Mouse (Mus musculus): ENCODE results near the gene Foxa2. TPM values are rescaled to one million over a fixed set of nuclear protein-coding genes. Genes with fewer than 3 reads are reported as not detected.

The Foxa2 gene
- polyA plus RNA-seq, 1 experiment from 2014 or later, result 8.3 TPM

DNA sequence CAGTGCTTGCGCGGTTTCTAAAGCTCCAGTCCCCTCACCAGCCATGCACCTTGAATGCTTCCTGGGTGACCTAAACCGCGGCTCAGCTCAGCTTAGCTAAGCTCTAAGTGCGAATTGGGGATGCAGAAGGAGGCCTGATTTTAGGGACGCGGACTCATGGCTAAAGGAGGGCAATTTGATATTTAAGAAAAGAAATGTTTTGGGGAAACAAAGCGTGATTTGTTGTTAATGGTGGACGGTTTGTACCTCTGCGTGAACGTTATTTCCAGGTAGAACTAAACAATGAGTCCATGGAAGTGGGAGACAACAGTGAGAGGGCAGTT lies 16.2 kb downstream of the Foxa2 start:
- no peaks in the 10 kb centered on the region for H3K4me1 ChIP-seq (ENCODE audit: control insufficient read depth, insufficient read depth, low read length)
- ATAC-seq (ENCODE audit: insufficient read depth, low FRiP score), result no peak
- H3K9me3 ChIP-seq (replicated peaks; ENCODE audit: control insufficient read depth, low read length), result no peaks in the 10 kb centered on the region

DNA sequence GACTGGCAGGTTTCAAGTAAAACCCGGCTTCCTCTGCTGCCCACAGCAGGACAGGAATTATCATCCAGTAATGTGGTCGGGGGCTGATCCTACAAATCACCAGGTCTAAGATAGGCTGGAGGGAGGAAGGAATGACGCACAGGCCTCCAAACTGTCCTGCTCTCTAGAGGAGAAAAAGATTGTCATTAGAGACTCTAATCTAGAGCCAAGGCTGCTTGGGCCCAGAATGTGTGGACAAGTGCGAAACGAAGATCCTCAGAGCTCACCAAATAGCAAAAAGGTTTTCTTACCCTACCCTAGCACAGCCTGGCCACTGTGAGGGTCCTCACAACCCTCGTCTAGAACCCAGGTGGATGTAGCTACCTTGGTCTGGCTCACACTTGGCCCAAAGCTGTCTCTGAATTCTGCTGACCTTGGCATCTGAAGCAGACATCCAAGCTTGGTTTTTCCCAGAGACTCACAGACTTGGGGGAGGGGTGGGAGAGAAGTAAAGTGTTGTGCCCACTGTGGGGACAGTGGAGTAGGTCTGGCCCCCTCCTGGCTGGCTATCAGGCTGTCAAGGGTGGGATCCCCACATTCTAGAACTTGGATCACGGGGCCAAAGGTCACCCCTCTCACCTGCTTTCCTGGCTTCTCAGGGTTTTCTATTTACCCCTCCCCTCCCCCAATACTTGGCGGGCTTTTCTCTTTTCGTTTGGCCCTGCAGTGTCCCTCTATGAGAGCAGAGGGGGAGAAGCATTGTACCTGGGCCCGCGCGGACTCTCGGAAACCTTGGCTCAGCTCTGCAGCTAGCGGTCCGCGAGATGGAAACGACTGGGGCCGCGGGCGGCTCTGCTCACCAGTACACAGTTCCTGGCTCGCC lies 16.8 kb downstream of the Foxa2 start:
- no peak overlapping the region for H3K27ac ChIP-seq (ENCODE audit: low read length)
- H3K4me3 ChIP-seq (replicated peaks; ENCODE audit: low read length), result peak overlapping the region; percentile 6
- H3K4me2 ChIP-seq (ENCODE audit: low read depth, low read length), result peak overlapping the region; percentile 32
- WGBS, result 11% methylated on average over 21 of the region's 21 CpGs
- no peaks in the 10 kb centered on the region for H3K4me1 ChIP-seq (ENCODE audit: control insufficient read depth, insufficient read depth, low read length)
- no peaks in the 10 kb centered on the region for H3K9me3 ChIP-seq (replicated peaks; ENCODE audit: control insufficient read depth, low read length)
- peak; percentile 62 for ATAC-seq (ENCODE audit: insufficient read depth, low FRiP score)
- no peaks in the 10 kb centered on the region for H3K36me3 ChIP-seq (ENCODE audit: control insufficient read depth, insufficient read depth, low read length)
- peaks cover 35% of the 10 kb centered on the region for H3K27me3 ChIP-seq (ENCODE audit: control insufficient read depth, insufficient read depth, low read length)
- 0 out of 2 replicates have a peak overlapping the region, but pooled peaks have one; percentile 6 for H3K9ac ChIP-seq (ENCODE audit: low read length)

More for the DNA sequence above, 16.2 kb downstream of the Foxa2 start:
- WGBS, result 8% methylated on average over 11 of the region's 11 CpGs
- H3K27me3 ChIP-seq (ENCODE audit: control insufficient read depth, insufficient read depth, low read length), result peaks cover 38% of the 10 kb centered on the region
- no peak overlapping the region for H3K27ac ChIP-seq (ENCODE audit: low read length)
- H3K36me3 ChIP-seq (ENCODE audit: control insufficient read depth, insufficient read depth, low read length), result no peaks in the 10 kb centered on the region
- H3K9ac ChIP-seq (ENCODE audit: low read length), result 0 out of 2 replicates have a peak overlapping the region, but pooled peaks have one; percentile 6
- H3K4me3 ChIP-seq (replicated peaks; ENCODE audit: low read length), result peak overlapping the region; percentile 6
- peak overlapping the region; percentile 32 for H3K4me2 ChIP-seq (ENCODE audit: low read depth, low read length)

DNA sequence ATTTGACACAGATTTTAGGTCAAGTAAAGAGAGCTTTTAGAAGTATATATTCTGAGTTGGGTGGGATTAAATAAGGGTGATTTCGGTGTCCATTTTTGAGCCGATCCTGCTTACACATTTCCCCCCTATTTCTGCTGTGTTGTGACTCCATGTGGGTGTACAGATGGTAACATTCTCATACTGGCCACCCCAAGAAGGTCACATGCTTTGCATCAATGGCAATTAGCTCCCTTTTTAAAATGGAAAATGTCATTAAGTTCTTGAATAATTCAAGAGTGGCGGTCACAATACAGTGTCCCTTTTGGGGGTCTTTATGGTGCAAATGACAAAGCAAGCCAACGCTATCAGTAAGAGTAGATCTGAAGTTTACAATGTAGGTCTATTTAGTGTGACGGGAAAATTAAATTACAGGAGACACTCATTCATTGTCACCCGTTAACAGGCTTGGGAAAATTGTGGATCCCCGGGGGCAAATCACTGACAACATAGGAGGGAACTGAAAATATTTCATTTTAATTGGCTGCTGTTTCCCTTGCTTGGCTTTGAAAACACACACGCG lies 17.6 kb downstream of the Foxa2 start:
- no peak for ATAC-seq (ENCODE audit: insufficient read depth, low FRiP score)
- Histone ChIP-seq H3K4me3 (replicated peaks; ENCODE audit: low read length) (no peak overlapping the region), H3K4me2 (ENCODE audit: low read depth, low read length) (no peak overlapping the region), H3K4me1 (ENCODE audit: control insufficient read depth, insufficient read depth, low read length) (no peaks in the 10 kb centered on the region), H3K9ac (ENCODE audit: low read length) (no peak overlapping the region), H3K9me3 (replicated peaks; ENCODE audit: control insufficient read depth, low read length) (no peaks in the 10 kb centered on the region), H3K27ac (ENCODE audit: low read length) (no peak overlapping the region), H3K27me3 (ENCODE audit: control insufficient read depth, insufficient read depth, low read length) (peaks cover 32% of the 10 kb centered on the region), H3K36me3 (ENCODE audit: control insufficient read depth, insufficient read depth, low read length) (no peaks in the 10 kb centered on the region)
- 40% methylated on average over 9 of the region's 9 CpGs for WGBS

DNA sequence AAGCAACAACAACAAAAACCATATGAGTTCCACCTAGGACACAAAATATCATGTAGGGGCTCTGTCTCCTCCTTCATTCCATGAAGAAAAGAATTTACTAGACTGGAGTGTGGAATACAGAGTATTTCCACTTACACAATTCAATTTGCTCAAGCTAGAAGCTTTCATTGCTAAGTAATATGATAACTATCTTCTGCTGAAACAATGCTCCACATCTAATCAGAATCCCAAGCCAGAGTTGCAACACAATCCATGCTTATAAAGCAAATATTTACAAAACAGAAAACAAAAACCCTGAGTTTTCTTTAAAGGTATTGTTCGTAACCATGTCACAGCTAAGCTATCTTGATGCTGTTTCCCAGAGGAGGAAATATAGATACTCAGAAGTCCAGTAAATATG lies 20.4 kb downstream of the Foxa2 start:
- Histone ChIP-seq H3K27ac (ENCODE audit: low read length) (no peak overlapping the region), H3K4me1 (ENCODE audit: control insufficient read depth, insufficient read depth, low read length) (peaks cover 10% of the 10 kb centered on the region), H3K9ac (ENCODE audit: low read length) (no peak overlapping the region), H3K4me2 (ENCODE audit: low read depth, low read length) (no peak overlapping the region), H3K36me3 (ENCODE audit: control insufficient read depth, insufficient read depth, low read length) (no peaks in the 10 kb centered on the region), H3K4me3 (replicated peaks; ENCODE audit: low read length) (no peak overlapping the region), H3K27me3 (ENCODE audit: control insufficient read depth, insufficient read depth, low read length) (peaks cover 18% of the 10 kb centered on the region), H3K9me3 (replicated peaks; ENCODE audit: control insufficient read depth, low read length) (no peaks in the 10 kb centered on the region)
- 58% methylated on average over 1 of the region's 1 CpGs for WGBS
- ATAC-seq (ENCODE audit: insufficient read depth, low FRiP score), result no peak

DNA sequence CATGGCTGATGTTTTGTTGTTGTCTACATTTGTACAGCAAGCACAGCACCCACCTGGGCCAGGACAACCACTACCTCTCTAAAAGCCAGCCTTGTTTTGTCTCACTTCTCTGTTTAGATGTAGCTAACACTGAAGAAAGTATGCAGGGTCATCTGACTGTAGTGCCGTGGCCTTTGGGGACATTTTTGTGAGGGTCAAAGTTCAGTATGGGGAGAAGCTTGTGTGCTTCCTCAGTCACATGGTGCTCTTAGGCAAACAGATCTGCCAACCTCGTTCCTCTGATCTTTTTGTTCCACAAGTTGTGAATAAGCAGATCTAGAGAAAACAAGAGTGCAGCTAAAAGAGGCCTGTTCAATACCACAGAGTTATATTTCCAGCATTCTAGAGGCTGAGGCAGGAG lies 21.3 kb downstream of the Foxa2 start:
- no peak overlapping the region for H3K27ac ChIP-seq (ENCODE audit: low read length)
- no peak overlapping the region for H3K4me2 ChIP-seq (ENCODE audit: low read depth, low read length)
- no peak for ATAC-seq (ENCODE audit: insufficient read depth, low FRiP score)
- 24% methylated on average over 2 of the region's 2 CpGs for WGBS
- peaks cover 10% of the 10 kb centered on the region for H3K4me1 ChIP-seq (ENCODE audit: control insufficient read depth, insufficient read depth, low read length)
- H3K36me3 ChIP-seq (ENCODE audit: control insufficient read depth, insufficient read depth, low read length), result no peaks in the 10 kb centered on the region
- H3K9ac ChIP-seq (ENCODE audit: low read length), result no peak overlapping the region
- H3K9me3 ChIP-seq (replicated peaks; ENCODE audit: control insufficient read depth, low read length), result no peaks in the 10 kb centered on the region
- peaks cover 18% of the 10 kb centered on the region for H3K27me3 ChIP-seq (ENCODE audit: control insufficient read depth, insufficient read depth, low read length)
- H3K4me3 ChIP-seq (replicated peaks; ENCODE audit: low read length), result no peak overlapping the region

DNA sequence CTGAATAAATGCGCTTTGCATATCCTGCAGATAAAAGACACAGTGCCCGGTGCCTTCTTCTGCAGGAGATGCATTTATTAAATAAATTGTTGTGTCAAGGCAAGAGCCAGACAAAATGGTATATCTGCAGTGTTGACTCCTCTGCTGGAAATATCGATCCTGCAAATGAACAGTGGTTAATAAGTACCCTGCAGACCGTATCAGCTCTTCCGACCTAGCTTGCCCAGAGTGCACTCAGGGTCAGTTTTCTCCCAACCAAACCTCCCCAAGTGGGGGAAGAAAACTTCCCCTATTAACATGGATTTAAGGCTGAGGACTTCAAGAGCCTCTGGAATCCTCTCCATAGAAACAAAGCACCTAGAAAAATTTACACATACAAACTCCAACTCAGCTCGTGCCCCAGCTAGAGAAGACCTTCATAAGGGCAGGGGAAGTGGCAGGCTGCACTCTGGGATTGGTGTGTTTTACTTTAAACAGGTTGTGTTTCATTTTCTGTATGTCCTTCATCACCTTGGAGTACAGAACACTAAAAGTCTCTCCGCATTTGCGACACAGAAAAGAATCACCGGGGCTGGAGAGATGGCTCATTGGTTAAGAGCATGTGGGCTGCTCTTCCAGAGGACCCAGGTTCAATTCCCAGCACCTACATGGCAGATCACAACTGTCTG lies 22.4 kb downstream of the Foxa2 start:
- 53% methylated on average over 9 of the region's 9 CpGs for WGBS
- Histone ChIP-seq H3K27me3 (ENCODE audit: control insufficient read depth, insufficient read depth, low read length) (peaks cover 12% of the 10 kb centered on the region), H3K27ac (ENCODE audit: low read length) (no peak overlapping the region)

DNA sequence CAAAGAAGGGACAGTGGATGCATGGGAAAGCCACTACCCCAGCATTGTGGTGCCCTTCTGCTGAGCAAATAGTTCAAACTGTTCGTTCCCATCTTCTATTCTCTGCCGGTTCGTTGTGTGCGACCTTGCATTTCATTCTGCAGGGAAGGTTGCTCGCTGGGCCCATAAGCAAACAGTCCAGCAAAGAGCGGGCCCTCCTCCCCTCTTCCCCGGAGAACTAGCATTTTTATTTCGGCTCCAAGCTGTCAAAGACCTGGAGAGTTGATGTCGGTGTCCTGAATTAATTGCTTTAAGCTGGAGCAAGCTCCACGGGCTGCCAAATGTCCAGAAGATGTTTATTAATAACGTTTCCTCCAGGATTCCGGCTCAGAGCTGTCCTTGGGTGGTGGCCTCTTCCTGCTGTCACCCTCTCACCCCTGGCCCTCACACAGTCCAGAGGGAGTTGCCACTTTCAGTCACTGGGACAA lies 23.4 kb downstream of the Foxa2 start:
- H3K4me2 ChIP-seq (ENCODE audit: low read depth, low read length), result peak overlapping the region; percentile 34
- no peak for ATAC-seq (ENCODE audit: insufficient read depth, low FRiP score)
- no peak overlapping the region for H3K27ac ChIP-seq (ENCODE audit: low read length)
- 0 out of 2 replicates have a peak overlapping the region, but pooled peaks have one; percentile 18 for H3K9ac ChIP-seq (ENCODE audit: low read length)
- H3K4me3 ChIP-seq (replicated peaks; ENCODE audit: low read length), result no peak overlapping the region
- H3K27me3 ChIP-seq (ENCODE audit: control insufficient read depth, insufficient read depth, low read length), result peaks cover 8% of the 10 kb centered on the region; the same call in 1 of the 2 replicates
- H3K36me3 ChIP-seq (ENCODE audit: control insufficient read depth, insufficient read depth, low read length), result no peaks in the 10 kb centered on the region
- H3K4me1 ChIP-seq (ENCODE audit: control insufficient read depth, insufficient read depth, low read length), result peaks cover 10% of the 10 kb centered on the region
- WGBS, result 7% methylated on average over 12 of the region's 12 CpGs
- H3K9me3 ChIP-seq (replicated peaks; ENCODE audit: control insufficient read depth, low read length), result no peaks in the 10 kb centered on the region

More for the DNA sequence above, 22.4 kb downstream of the Foxa2 start:
- Histone ChIP-seq H3K36me3 (ENCODE audit: control insufficient read depth, insufficient read depth, low read length) (no peaks in the 10 kb centered on the region), H3K4me2 (ENCODE audit: low read depth, low read length) (0 out of 2 replicates have a peak overlapping the region, but pooled peaks have one; percentile 34), H3K4me1 (ENCODE audit: control insufficient read depth, insufficient read depth, low read length) (peaks cover 10% of the 10 kb centered on the region), H3K9me3 (replicated peaks; ENCODE audit: control insufficient read depth, low read length) (no peaks in the 10 kb centered on the region), H3K4me3 (replicated peaks; ENCODE audit: low read length) (no peak overlapping the region), H3K9ac (ENCODE audit: low read length) (no peak overlapping the region)
- ATAC-seq (ENCODE audit: insufficient read depth, low FRiP score), result no peak

DNA sequence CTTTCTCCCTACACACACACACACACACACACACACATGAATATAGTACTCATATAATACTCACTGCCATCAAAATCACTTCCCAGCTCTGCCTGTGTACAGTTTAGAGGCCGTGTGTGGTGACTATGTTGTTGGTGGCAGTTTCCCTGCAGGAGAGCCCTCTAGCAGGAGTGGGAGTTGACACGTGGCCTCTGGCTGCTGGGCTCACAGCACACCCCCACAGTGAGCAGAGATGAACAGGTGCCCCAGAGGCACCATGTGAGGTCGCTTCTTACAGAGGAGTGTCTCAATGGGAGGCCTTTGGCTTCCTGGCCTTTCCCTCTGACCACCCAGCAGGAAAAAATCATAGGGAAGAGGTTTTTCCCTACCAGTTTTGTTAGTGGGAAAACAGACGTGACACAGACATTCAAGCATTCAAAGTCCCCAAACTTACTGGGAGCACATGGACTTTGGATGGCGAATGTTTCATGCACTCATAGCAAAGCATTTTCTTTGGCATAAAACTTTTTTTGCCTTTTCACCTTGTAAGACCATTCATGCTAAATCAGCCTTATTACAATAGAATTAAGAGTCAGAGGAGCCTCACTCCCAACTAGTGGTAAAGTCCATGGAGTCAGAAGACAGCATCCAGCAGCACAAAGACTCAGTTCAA lies 24.7 kb downstream of the Foxa2 start:
- H3K27ac ChIP-seq (ENCODE audit: low read length), result no peak overlapping the region
- no peak overlapping the region for H3K4me3 ChIP-seq (replicated peaks; ENCODE audit: low read length)
- no peak overlapping the region for H3K9ac ChIP-seq (ENCODE audit: low read length)
- ATAC-seq (ENCODE audit: insufficient read depth, low FRiP score), result no peak
- peaks cover 10% of the 10 kb centered on the region for H3K4me1 ChIP-seq (ENCODE audit: control insufficient read depth, insufficient read depth, low read length)
- H3K27me3 ChIP-seq (ENCODE audit: control insufficient read depth, insufficient read depth, low read length), result peaks cover 8% of the 10 kb centered on the region; the same call in 1 of the 2 replicates
- no peaks in the 10 kb centered on the region for H3K36me3 ChIP-seq (ENCODE audit: control insufficient read depth, insufficient read depth, low read length)
- H3K4me2 ChIP-seq (ENCODE audit: low read depth, low read length), result no peak overlapping the region
- no peaks in the 10 kb centered on the region for H3K9me3 ChIP-seq (replicated peaks; ENCODE audit: control insufficient read depth, low read length)
- WGBS, result 47% methylated on average over 5 of the region's 5 CpGs
